Comparison of ENCODE assay signal across 1 mouse cellular context in the genomic region with DNA sequence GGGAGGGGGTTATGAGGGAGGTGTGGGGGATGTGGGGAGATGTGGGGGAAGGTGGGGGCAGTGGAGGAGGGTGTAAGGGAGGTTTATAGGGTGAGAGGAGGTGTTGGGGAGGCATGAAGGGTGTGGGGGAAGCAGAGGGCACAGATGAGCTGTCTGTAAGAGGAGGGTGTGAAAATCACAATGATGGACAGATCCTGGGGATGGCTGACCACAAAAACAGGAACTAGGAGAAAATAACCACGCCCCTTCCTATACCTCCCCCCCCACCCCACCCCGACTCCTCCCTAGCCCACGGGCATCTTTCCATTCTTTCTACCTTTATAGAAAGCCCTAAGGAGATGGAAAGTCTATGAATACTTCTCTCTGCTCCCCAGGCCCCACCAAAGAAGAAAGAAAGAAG.
TF ChIP-seq lines count a peak whose summit lies in the region.

No protein-coding gene starts in this region.

TF ChIP-seq in CH12.LX, 34 proteins besides CTCF, POLR2A, EP300 and RAD21 (continued from another document):
- TF ChIP-seq ZKSCAN1 (IDR thresholded peaks at IDR 0.05; ENCODE audit: borderline replicate concordance, low read depth, low read length) (no peak), MAX (IDR thresholded peaks at IDR 0.05; ENCODE audit: low read length) (no peak)
TF ChIP-seq in CH12.LX: peak in this region for 0.
